In genomic region chr8:74871686-74872085, GRCm38 (mm10) we compare ENCODE assay signal across 20 mouse cellular contexts. TPM values are rescaled to one million over a fixed set of nuclear protein-coding genes. Genes with fewer than 3 reads are reported as not detected.
DNase-seq lines count a peak whose midpoint lies in the region; ATAC-seq lines count a peak whose summit lies in the region.
"Had no signal": no experiment of that assay in that cellular context is flagged by ENCODE, and none has a peak within 500 bp of the region (broad histone marks: within the 10 kb centered on the region; RNA-seq: fewer than 3 reads in every experiment).

No protein-coding gene starts in this region.

- ATAC-seq in heart, embryonic 12.5 days (ENCODE audit: insufficient number of reproducible peaks, low FRiP score): no peak
- ATAC-seq: inflammation-experienced regulatory T-cells, adult 6 months had no signal

- H3K9me3 ChIP-seq in heart, embryonic 12.5 days (replicated peaks): no peaks in the 10 kb centered on the region
- H3K9me3 ChIP-seq: embryonic facial prominence, embryonic 12.5 days; lung, embryonic 15.5 days; megakaryocyte, embryonic 14.5 days had no signal

- no peak overlapping the region for H3K27ac ChIP-seq in heart, embryonic 12.5 days (ENCODE audit: poor library complexity, severe bottlenecking)
- H3K27ac ChIP-seq: embryonic facial prominence, embryonic 12.5 days; lung, embryonic 15.5 days had no signal

- peak; percentile 42 to 62 for DNase-seq in adrenal gland, adult (ENCODE audit: inconsistent age in 2 of 2, low spot score in 1 of 2)
- no peak for DNase-seq in adrenal gland, postnatal 25 days
- DNase-seq in heart, postnatal 25 days (ENCODE audit: low spot score): no peak
- DNase-seq in brain, adult 2 months (ENCODE audit: low read depth, low spot score): peak; percentile 60
- DNase-seq in mesoderm, embryonic 11.5 days (ENCODE audit: low read depth, low spot score): peak; percentile 23
- DNase-seq in frontal cortex, postnatal 36 days (ENCODE audit: low spot score in 2 of 2): no peak
- no peak for DNase-seq in frontal cortex, postnatal 25 days (ENCODE audit: low spot score in 2 of 2)
- DNase-seq: cerebellum, adult 9-10 months; gastrocnemius, postnatal 14 days; left cerebral cortex, postnatal 4 days; spleen, adult 18-20 months; thymus, adult 2 months had no signal

- peak overlapping the region; percentile 38 for H3K4me2 ChIP-seq in heart, embryonic 12.5 days
- H3K4me2 ChIP-seq: embryonic facial prominence, embryonic 12.5 days; lung, embryonic 15.5 days had no signal

- intact Hi-C loops in heart, postnatal 25 days (cut with DNase I): no loop called here

- H3K4me3 ChIP-seq in heart, embryonic 12.5 days: no peak overlapping the region
- H3K4me3 ChIP-seq: embryonic facial prominence, embryonic 12.5 days; lung, embryonic 15.5 days; megakaryocyte, embryonic 14.5 days had no signal

- H3K9ac ChIP-seq in heart, embryonic 12.5 days: no peak overlapping the region
- H3K9ac ChIP-seq: embryonic facial prominence, embryonic 12.5 days; lung, embryonic 15.5 days had no signal

- 22% methylated on average over 4 of the region's 4 CpGs for WGBS in heart, embryonic 12.5 days

- H3K4me1 ChIP-seq in heart, embryonic 12.5 days (replicated peaks): no peaks in the 10 kb centered on the region
- H3K4me1 ChIP-seq: embryonic facial prominence, embryonic 12.5 days; lung, embryonic 15.5 days; megakaryocyte, embryonic 14.5 days had no signal

- H3K36me3 ChIP-seq in heart, embryonic 12.5 days: no peaks in the 10 kb centered on the region
- H3K36me3 ChIP-seq: embryonic facial prominence, embryonic 12.5 days; lung, embryonic 15.5 days had no signal

- no peaks in the 10 kb centered on the region for H3K27me3 ChIP-seq in heart, embryonic 12.5 days (replicated peaks)
- H3K27me3 ChIP-seq: embryonic facial prominence, embryonic 12.5 days; lung, embryonic 15.5 days; megakaryocyte, embryonic 14.5 days had no signal

RNA-seq across cellular contexts. Expression of gene Isx, which starts 1.3 kb away (rescaled TPM):
- total RNA-seq in adrenal gland, postnatal 25 days (2021): not detected in 2 replicates
- polyA plus RNA-seq in heart, embryonic 12.5 days (2016; fragmentation: Nextera tagmentation; extraction: Ambion mirVana): not detected in 2 replicates
- total RNA-seq in heart, postnatal 25 days (2021): under 1 TPM in 1 of 2 experiments, not detected in 1; 0.14 TPM
- total RNA-seq: gastrocnemius, postnatal 14 days; hematopoietic stem cell, adult 5-6 weeks; layer of hippocampus, adult 18-20 months; left cerebral cortex, postnatal 4 days had no signal
- polyA plus RNA-seq: embryonic facial prominence, embryonic 12.5 days; forebrain, embryonic 11.5 days; lung, embryonic 15.5 days had no signal

Comparison
In these comparisons a context has a peak if more than half of its experiments do, and no peak if none do; other contexts are left out.
1. DNase-seq: peak in adrenal gland, adult (2 of 2), brain, adult 2 months (single experiment) and mesoderm, embryonic 11.5 days (single experiment); none in adrenal gland, postnatal 25 days (single experiment), heart, postnatal 25 days (single experiment), frontal cortex, postnatal 36 days (0 of 2) and frontal cortex, postnatal 25 days (0 of 2).